Comparison of ENCODE assay signal across 10 mouse cellular contexts in genomic region chr2:18890227-18891001, GRCm38 (mm10).
DNase-seq lines count a peak whose midpoint lies in the region; ATAC-seq and TF ChIP-seq lines count a peak whose summit lies in the region.
"Had no signal": no experiment of that assay in that cellular context is flagged by ENCODE, and none has a peak within 500 bp of the region (broad histone marks: within the 10 kb centered on the region; RNA-seq: fewer than 3 reads in every experiment).

No protein-coding gene starts in this region.

- 71% methylated on average over 11 of the region's 11 CpGs for WGBS in midbrain, embryonic 15.5 days
- WGBS in midbrain, postnatal 0 days, result 68% methylated on average over 11 of the region's 11 CpGs
- 51% methylated on average over 11 of the region's 11 CpGs for WGBS in embryonic facial prominence, embryonic 14.5 days
- 53% methylated on average over 11 of the region's 11 CpGs for WGBS in stomach, embryonic 15.5 days

- no peaks in the 10 kb centered on the region for H3K36me3 ChIP-seq in midbrain, embryonic 15.5 days (replicated peaks)
- no peaks in the 10 kb centered on the region for H3K36me3 ChIP-seq in midbrain, postnatal 0 days (ENCODE audit: insufficient read depth, low read length)
- no peaks in the 10 kb centered on the region for H3K36me3 ChIP-seq in embryonic facial prominence, embryonic 14.5 days (ENCODE audit: control insufficient read depth, insufficient read depth, low read length)
- no peaks in the 10 kb centered on the region for H3K36me3 ChIP-seq in stomach, embryonic 15.5 days

- H3K4me3 ChIP-seq in midbrain, embryonic 15.5 days, result no peak overlapping the region
- H3K4me3 ChIP-seq in midbrain, postnatal 0 days (ENCODE audit: low read depth, low read length), result no peak overlapping the region
- no peak overlapping the region for H3K4me3 ChIP-seq in embryonic facial prominence, embryonic 14.5 days (ENCODE audit: low read depth, low read length)
- no peak overlapping the region for H3K4me3 ChIP-seq in stomach, embryonic 15.5 days (replicated peaks)
- H3K4me3 ChIP-seq: liver, embryonic 15.5 days had no signal

- H3K27ac ChIP-seq in midbrain, embryonic 15.5 days, result no peak overlapping the region
- no peak overlapping the region for H3K27ac ChIP-seq in midbrain, postnatal 0 days (ENCODE audit: low read depth, low read length)
- H3K27ac ChIP-seq in embryonic facial prominence, embryonic 14.5 days (replicated peaks; ENCODE audit: low read depth, low read length), result no peak overlapping the region
- H3K27ac ChIP-seq in stomach, embryonic 15.5 days, result no peak overlapping the region
- H3K27ac ChIP-seq: liver, embryonic 15.5 days had no signal

- intact Hi-C loops in heart, postnatal 36 days (cut with DNase I), result no loop called here
- intact Hi-C loops in left cerebral cortex, postnatal 25 days (cut with DNase I), result no loop called here

- no peaks in the 10 kb centered on the region for H3K9me3 ChIP-seq in midbrain, embryonic 15.5 days
- H3K9me3 ChIP-seq in midbrain, postnatal 0 days (ENCODE audit: low read length), result no peaks in the 10 kb centered on the region
- no peaks in the 10 kb centered on the region for H3K9me3 ChIP-seq in embryonic facial prominence, embryonic 14.5 days (ENCODE audit: control insufficient read depth, low read length)
- no peaks in the 10 kb centered on the region for H3K9me3 ChIP-seq in stomach, embryonic 15.5 days
- H3K9me3 ChIP-seq: liver, embryonic 15.5 days had no signal

- H3K4me1 ChIP-seq in midbrain, embryonic 15.5 days, result no peaks in the 10 kb centered on the region
- H3K4me1 ChIP-seq in midbrain, postnatal 0 days (ENCODE audit: insufficient read depth, low read length), result no peaks in the 10 kb centered on the region
- no peaks in the 10 kb centered on the region for H3K4me1 ChIP-seq in embryonic facial prominence, embryonic 14.5 days (ENCODE audit: control insufficient read depth, insufficient read depth, low read length)
- H3K4me1 ChIP-seq in stomach, embryonic 15.5 days, result no peaks in the 10 kb centered on the region

- H3K4me2 ChIP-seq in midbrain, embryonic 15.5 days, result no peak overlapping the region
- no peak overlapping the region for H3K4me2 ChIP-seq in midbrain, postnatal 0 days (ENCODE audit: low read depth, low read length, poor library complexity, severe bottlenecking)
- no peak overlapping the region for H3K4me2 ChIP-seq in embryonic facial prominence, embryonic 14.5 days (ENCODE audit: low read depth, low read length)
- H3K4me2 ChIP-seq in stomach, embryonic 15.5 days, result no peak overlapping the region
- H3K4me2 ChIP-seq: liver, embryonic 15.5 days had no signal

- ATAC-seq in midbrain, embryonic 15.5 days (replicated peaks), result 0 out of 2 replicates have a peak, but pooled peaks have one; percentile 53
- ATAC-seq in midbrain, postnatal 0 days (ENCODE audit: low FRiP score), result no peak
- peak; percentile 81 for ATAC-seq in embryonic facial prominence, embryonic 14.5 days (ENCODE audit: low read depth)
- ATAC-seq in stomach, embryonic 15.5 days (ENCODE audit: insufficient read depth, low FRiP score, low read depth), result 0 out of 2 replicates have a peak, but pooled peaks have one; percentile 43

- DNase-seq in heart, adult 11 months, result peak; percentile 88
- no peak for DNase-seq in heart, postnatal 36 days
- no peak for DNase-seq in midbrain, postnatal 0 days (ENCODE audit: low spot score)
- DNase-seq in embryonic facial prominence, embryonic 14.5 days (ENCODE audit: low spot score), result peak; percentile 42
- DNase-seq in left cerebral cortex, postnatal 25 days (ENCODE audit: low spot score in 2 of 2), result no peak
- no peak for DNase-seq in embryo, embryonic 10 days (ENCODE audit: low spot score)
- DNase-seq: B cell, adult 2 months had no signal

- no peak for TF ChIP-seq CTCF in midbrain, postnatal 0 days (IDR thresholded peaks at IDR 0.05)

- H3K27me3 ChIP-seq in midbrain, embryonic 15.5 days (replicated peaks), result no peaks in the 10 kb centered on the region
- H3K27me3 ChIP-seq in midbrain, postnatal 0 days (ENCODE audit: insufficient read depth, low read length), result no peaks in the 10 kb centered on the region
- no peaks in the 10 kb centered on the region for H3K27me3 ChIP-seq in embryonic facial prominence, embryonic 14.5 days (replicated peaks; ENCODE audit: control insufficient read depth, insufficient read depth, low read length)
- H3K27me3 ChIP-seq in stomach, embryonic 15.5 days (replicated peaks), result no peaks in the 10 kb centered on the region
- H3K27me3 ChIP-seq: liver, embryonic 15.5 days had no signal

- no peak overlapping the region for H3K9ac ChIP-seq in midbrain, embryonic 15.5 days
- no peak overlapping the region for H3K9ac ChIP-seq in midbrain, postnatal 0 days (replicated peaks; ENCODE audit: low read length, poor library complexity, severe bottlenecking)
- no peak overlapping the region for H3K9ac ChIP-seq in embryonic facial prominence, embryonic 14.5 days (ENCODE audit: low read depth, low read length)
- no peak overlapping the region for H3K9ac ChIP-seq in stomach, embryonic 15.5 days
- H3K9ac ChIP-seq: liver, embryonic 15.5 days had no signal

Comparison
In these comparisons a context has a peak if more than half of its experiments do, and no peak if none do; other contexts are left out.
1. DNase-seq: peak in heart, adult 11 months (single experiment) and embryonic facial prominence, embryonic 14.5 days (single experiment); none in heart, postnatal 36 days (0 of 2), midbrain, postnatal 0 days (single experiment), left cerebral cortex, postnatal 25 days (0 of 2) and embryo, embryonic 10 days (single experiment).